Mouse (Mus musculus) limb, embryonic 14.5 days (tissue): ENCODE results near the gene Megf6. TPM values are rescaled to one million over a fixed set of nuclear protein-coding genes. Genes with fewer than 3 reads are reported as not detected.

Source experiments
- ATAC-seq: fragments of 200-750 bp; cut with Nextera tagmentation; 2 replicates; pipeline ENCODE4 v1.8.0; 2017; ENCODE audit warnings: low read depth, moderate number of reproducible peaks, moderate TSS enrichment; ENCODE audit not compliant: low FRiP score
- DNase-seq: peaks from one replicate; pipeline ENCODE4 v3.0.0-alpha.2; 2015; ENCODE audit warnings: low spot score
- H3K27ac ChIP-seq: fragments of 300-500 bp; sonication (generic); replicated peaks from 2 replicates; pipeline ENCODE4 v1.5.1; 2014; ENCODE audit warnings: low read depth, mild to moderate bottlenecking, low read length, moderate library complexity, mixed read lengths
- H3K27me3 ChIP-seq: fragments of 300-500 bp; sonication (generic); 2 replicates; pipeline ENCODE4 v1.6.1; 2014; ENCODE audit warnings: low read length, mixed read lengths; ENCODE audit not compliant: control insufficient read depth, insufficient read depth
- H3K36me3 ChIP-seq: fragments of 300-500 bp; sonication (generic); 2 replicates; pipeline ENCODE4 v1.6.1; 2014; ENCODE audit warnings: mild to moderate bottlenecking, low read length, moderate library complexity, mixed read lengths; ENCODE audit not compliant: control insufficient read depth, insufficient read depth
- H3K4me1 ChIP-seq: fragments of 300-500 bp; sonication (generic); 2 replicates; pipeline ENCODE4 v1.6.1; 2014; ENCODE audit warnings: antibody characterized with exemption, low read length, mixed read lengths; ENCODE audit not compliant: control insufficient read depth, insufficient read depth
- H3K4me2 ChIP-seq: fragments of 300-500 bp; sonication (generic); replicated peaks from 2 replicates; pipeline ENCODE4 v1.6.1; 2014; ENCODE audit warnings: low read depth, mild to moderate bottlenecking, low read length, moderate library complexity; ENCODE audit not compliant: severe bottlenecking
- H3K4me3 ChIP-seq: fragments of 300-500 bp; sonication (generic); replicated peaks from 2 replicates; pipeline ENCODE4 v1.5.1; 2014; ENCODE audit warnings: low read length
- H3K9ac ChIP-seq: fragments of 300-500 bp; sonication (generic); 2 replicates; pipeline ENCODE4 v1.6.1; 2014; ENCODE audit warnings: mild to moderate bottlenecking, low read depth, low read length, moderate library complexity; ENCODE audit not compliant: severe bottlenecking
- H3K9me3 ChIP-seq: fragments of 300-500 bp; sonication (generic); 2 replicates; pipeline ENCODE4 v1.6.1; 2016; ENCODE audit warnings: low read length; ENCODE audit not compliant: control insufficient read depth
- POLR2A ChIP-seq: fragments of 200-500 bp; IDR thresholded peaks from 2 replicates; pipeline ENCODE4 v1.8.0; 2012; ENCODE audit warnings: inconsistent platforms, mild to moderate bottlenecking, moderate library complexity, borderline replicate concordance; ENCODE audit not compliant: insufficient read depth, insufficient read length; ENCODE audit errors: extremely low read depth
- WGBS: fragments of 180-500 bp; shearing (Covaris S2); extraction: QIAGEN DNeasy Blood & Tissue Kit; methylation state at CpG from one replicate; pipeline ENCODE4 v1.1.7; 2014; 5-methylcytosine and 5-hydroxymethylcytosine counted together
- polyA plus RNA-seq, 2 experiments: library from polyadenylated mRNA; depleted of rRNA in 1 of 2; stranded (reverse) in 1 of 2; unstranded in 1 of 2; fragments of >200 nt; fragmentation: Nextera tagmentation in 1 of 2; extraction: Ambion mirVana in 1 of 2; gene quantifications; 2 replicates each; pipeline versions ENCODE4 v1.2.1 to v1.2.3; 2012 to 2014

Gene Megf6
- polyA plus RNA-seq, 2 experiments, result 81.1 to 99.9 TPM

- H3K4me1 ChIP-seq, result peaks cover 45% of the 10 kb centered on the region
- peak; percentile 41; the same call in 1 of the 2 replicates for ATAC-seq
- H3K4me3 ChIP-seq, result no peak overlapping the region
- H3K9ac ChIP-seq, result peak overlapping the region; percentile 25; the same call in 1 of the 2 replicates
- no peak for TF ChIP-seq POLR2A
- H3K9me3 ChIP-seq, result no peaks in the 10 kb centered on the region
- no peaks in the 10 kb centered on the region for H3K27me3 ChIP-seq
- H3K27ac ChIP-seq, result peak overlapping the region; percentile 75
- H3K36me3 ChIP-seq, result peaks cover 15% of the 10 kb centered on the region
- H3K4me2 ChIP-seq, result 0 out of 2 replicates have a peak overlapping the region, but pooled peaks have one; percentile 8
- 42% methylated on average over 21 of the region's 21 CpGs for WGBS
- peak; percentile 39 for DNase-seq
Observed at GRCm38 (mm10) chr4:154248092-154248805, 77.7 kb downstream of the Megf6 start.

- no peak for ATAC-seq
- Histone ChIP-seq H3K9ac (no peak overlapping the region), H3K36me3 (peaks cover 22% of the 10 kb centered on the region; the same call in 1 of the 2 replicates), H3K27ac (no peak overlapping the region), H3K27me3 (no peaks in the 10 kb centered on the region), H3K9me3 (no peaks in the 10 kb centered on the region), H3K4me3 (no peak overlapping the region), H3K4me1 (peaks cover 45% of the 10 kb centered on the region), H3K4me2 (no peak overlapping the region)
- no peak for DNase-seq
- no peak for TF ChIP-seq POLR2A
- 80% methylated on average over 8 of the region's 8 CpGs for WGBS
Observed at GRCm38 (mm10) chr4:154249316-154249715, 78.8 kb downstream of the Megf6 start.

- Histone ChIP-seq H3K27me3 (no peaks in the 10 kb centered on the region), H3K36me3 (peaks cover 33% of the 10 kb centered on the region)
Observed at GRCm38 (mm10) chr4:154252537-154253255, 82.2 kb downstream of the Megf6 start.

GRCm38 (mm10) chr4:154260755-154261154 lies 90.2 kb downstream of the Megf6 start:
- Histone ChIP-seq H3K9ac (no peak overlapping the region), H3K4me2 (no peak overlapping the region), H3K36me3 (peaks cover 42% of the 10 kb centered on the region), H3K4me3 (no peak overlapping the region), H3K27ac (peak overlapping the region; percentile 73), H3K4me1 (peaks cover 11% of the 10 kb centered on the region), H3K9me3 (no peaks in the 10 kb centered on the region), H3K27me3 (no peaks in the 10 kb centered on the region)
- TF ChIP-seq POLR2A, result no peak
- peak; percentile 68 for ATAC-seq
- 52% methylated on average over 5 of the region's 5 CpGs for WGBS
- peak; percentile 49 for DNase-seq

More at GRCm38 (mm10) chr4:154252537-154253255, 82.2 kb downstream of the Megf6 start:
- 88% methylated on average over 20 of the region's 20 CpGs for whole genome bisulfite sequencing
- Histone ChIP-seq H3K27ac (no peak overlapping the region), H3K4me1 (peaks cover 13% of the 10 kb centered on the region), H3K9ac (no peak overlapping the region), H3K4me3 (no peak overlapping the region), H3K9me3 (no peaks in the 10 kb centered on the region), H3K4me2 (no peak overlapping the region)
- DNase-seq, result no peak
- no peak for TF ChIP-seq POLR2A
- ATAC-seq, result no peak

GRCm38 (mm10) chr4:154262071-154262470 lies 91.5 kb downstream of the Megf6 start:
- TF ChIP-seq POLR2A, result no peak
- WGBS, result 48% methylated on average over 4 of the region's 4 CpGs
- H3K4me1 ChIP-seq, result peaks cover 11% of the 10 kb centered on the region
- no peak overlapping the region for H3K9ac ChIP-seq
- no peaks in the 10 kb centered on the region for H3K9me3 ChIP-seq
- H3K27ac ChIP-seq, result no peak overlapping the region
- ATAC-seq (no peak), DNase-seq (no peak)
- H3K4me2 ChIP-seq, result no peak overlapping the region
- no peak overlapping the region for H3K4me3 ChIP-seq
- no peaks in the 10 kb centered on the region for H3K27me3 ChIP-seq
- H3K36me3 ChIP-seq, result peaks cover 47% of the 10 kb centered on the region
